Mouse (Mus musculus) myocyte (in vitro differentiated cells): ENCODE results near the gene Serac1. TPM values are rescaled to one million over a fixed set of nuclear protein-coding genes. Genes with fewer than 3 reads are reported as not detected.

Source experiments
- H3K27me3 ChIP-seq: one replicate; pipeline ENCODE4 v1.6.1; 2011; ENCODE audit not compliant: control insufficient read depth, insufficient read depth, insufficient read length
- H3K36me3 ChIP-seq: one replicate; pipeline ENCODE4 v1.6.1; 2011; ENCODE audit not compliant: control insufficient read depth, insufficient read depth
- H3K4me2 ChIP-seq: one replicate; pipeline ENCODE4 v1.6.1; 2011; ENCODE audit warnings: low read depth, control low read depth
- H3K4me3 ChIP-seq: one replicate; pipeline ENCODE4 v1.5.1; 2011; ENCODE audit warnings: mild to moderate bottlenecking, control low read depth, moderate library complexity
- H3K79me2 ChIP-seq: one replicate; pipeline ENCODE4 v1.6.1; 2011; ENCODE audit not compliant: control insufficient read depth, insufficient read depth
- H3ac ChIP-seq: one replicate; pipeline ENCODE4 v1.6.1; 2011; ENCODE audit not compliant: control insufficient read depth, insufficient read length
- CEBPB ChIP-seq: IDR thresholded peaks from 2 replicates; pipeline ENCODE4 v1.6.1; 2011; ENCODE audit warnings: mild to moderate bottlenecking, moderate library complexity; ENCODE audit not compliant: poor library complexity, insufficient read depth, severe bottlenecking
- E2F4 ChIP-seq: IDR thresholded peaks from one replicate; pipeline ENCODE4 v1.6.1; 2011; ENCODE audit warnings: mild to moderate bottlenecking, control low read depth, moderate library complexity; ENCODE audit not compliant: insufficient read depth
- MAX ChIP-seq: IDR thresholded peaks from one replicate; pipeline ENCODE4 v1.6.1; 2011; ENCODE audit warnings: low read depth, mild to moderate bottlenecking, control low read depth
- MYOD1 ChIP-seq, 3 experiments: IDR thresholded peaks; one replicate each; pipeline ENCODE4 v1.6.1; 2011; ENCODE audit warnings: control low read depth in 2 of 3, low read depth in 2 of 3, mild to moderate bottlenecking in 2 of 3, moderate library complexity in 1 of 3; ENCODE audit not compliant: insufficient read length in 2 of 3, control insufficient read depth in 1 of 3
- MYOG ChIP-seq, 3 experiments: IDR thresholded peaks; one replicate each; pipeline ENCODE4 v1.6.1; 2011; ENCODE audit warnings: control low read depth in 2 of 3, low read depth in 2 of 3, mild to moderate bottlenecking in 2 of 3; ENCODE audit not compliant: insufficient read length in 2 of 3, control insufficient read depth in 1 of 3, insufficient read depth in 1 of 3
- POLR2A ChIP-seq: IDR thresholded peaks from one replicate; pipeline ENCODE4 v1.6.1; 2011; ENCODE audit warnings: low read depth, mild to moderate bottlenecking, control low read depth, moderate library complexity; ENCODE audit not compliant: insufficient read length
- POLR2AphosphoS2 ChIP-seq: IDR thresholded peaks from one replicate; pipeline ENCODE4 v1.6.1; 2011; ENCODE audit warnings: low read depth, control low read depth; ENCODE audit not compliant: insufficient read length
- REST ChIP-seq: IDR thresholded peaks from one replicate; pipeline ENCODE4 v1.6.1; 2011; ENCODE audit warnings: mild to moderate bottlenecking, control low read depth, moderate library complexity; ENCODE audit not compliant: insufficient read depth, insufficient read length
- SRF ChIP-seq: IDR thresholded peaks from one replicate; pipeline ENCODE4 v1.6.1; 2011; ENCODE audit warnings: low read depth; ENCODE audit not compliant: control insufficient read depth, insufficient read length
- TCF12 ChIP-seq: IDR thresholded peaks from one replicate; pipeline ENCODE4 v1.6.1; 2011; ENCODE audit warnings: mild to moderate bottlenecking, control low read depth; ENCODE audit not compliant: poor library complexity, insufficient read depth, severe bottlenecking
- TCF3 ChIP-seq: IDR thresholded peaks from one replicate; pipeline ENCODE4 v1.6.1; 2011; ENCODE audit warnings: low read depth, control low read depth; ENCODE audit not compliant: insufficient read length
- USF1 ChIP-seq: IDR thresholded peaks from one replicate; pipeline ENCODE4 v1.6.1; 2011; ENCODE audit warnings: low read depth, mild to moderate bottlenecking, control low read depth, moderate library complexity
- polyA plus RNA-seq: library from polyadenylated mRNA; unstranded; fragments of >200 nt; fragmentation: generic; extraction: Trizol; gene quantifications from one replicate; pipeline ENCODE4 v1.2.1, GENCODE M21; 2012; ENCODE audit warnings: missing spikeins

Gene Serac1
- polyA plus RNA-seq, 1 experiment: 3.5 TPM

GRCm38 (mm10) chr17:6005246-6005637, 74.3 kb downstream of the Serac1 start:
- no peaks in the 10 kb centered on the region for H3K27me3 ChIP-seq
- TF ChIP-seq MYOG (IDR thresholded peaks at IDR 0.05; ENCODE audit: control insufficient read depth in 1 of 3, insufficient read depth in 1 of 3, insufficient read length in 2 of 3, low read depth in 2 of 3): no peak
- TF ChIP-seq TCF12: no peak
- no peak for TF ChIP-seq POLR2A
- no peak for TF ChIP-seq TCF3
- no peak for TF ChIP-seq MAX
- no peak for TF ChIP-seq CEBPB
- TF ChIP-seq USF1: no peak
- no peak for TF ChIP-seq SRF
- TF ChIP-seq E2F4: no peak
- no peak for TF ChIP-seq REST
- TF ChIP-seq POLR2AphosphoS2: no peak
- TF ChIP-seq MYOD1 (IDR thresholded peaks at IDR 0.05; ENCODE audit: control insufficient read depth in 1 of 3, insufficient read length in 2 of 3, low read depth in 2 of 3): no peak
- H3K4me2 ChIP-seq: no peak overlapping the region
- H3ac ChIP-seq: no peak overlapping the region
- H3K79me2 ChIP-seq: peaks cover 11% of the 10 kb centered on the region
- no peak overlapping the region for H3K4me3 ChIP-seq
- peaks cover 45% of the 10 kb centered on the region for H3K36me3 ChIP-seq

DNA sequence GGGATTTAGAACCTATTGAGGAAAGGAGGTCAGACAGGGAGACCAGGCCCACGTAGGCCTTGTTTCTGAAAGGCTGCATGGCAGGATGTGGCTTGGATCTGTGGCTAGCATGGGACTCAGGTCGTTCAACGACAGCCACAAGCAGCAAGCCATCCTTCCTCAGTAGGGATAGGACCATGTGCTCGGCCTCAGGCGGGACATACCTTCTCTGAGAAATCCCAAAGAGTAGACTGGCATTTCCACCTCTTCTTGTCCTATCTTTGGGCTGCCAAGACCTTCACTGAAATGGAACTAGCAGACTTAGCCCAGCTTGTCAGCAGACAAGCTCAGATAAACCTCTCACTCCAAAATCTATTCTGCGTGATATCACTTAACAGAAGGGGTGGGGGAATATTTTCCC, 75.9 kb downstream of the Serac1 start:
- Histone ChIP-seq H3K27me3 (no peaks in the 10 kb centered on the region), H3K4me3 (no peak overlapping the region), H3K79me2 (peaks cover 20% of the 10 kb centered on the region), H3K4me2 (no peak overlapping the region), H3K36me3 (peaks cover 33% of the 10 kb centered on the region), H3ac (no peak overlapping the region)
- no peak for TF ChIP-seq REST
- no peak for TF ChIP-seq SRF
- no peak for TF ChIP-seq TCF3
- TF ChIP-seq MAX: no peak
- TF ChIP-seq POLR2AphosphoS2: no peak
- no peak for TF ChIP-seq POLR2A

GRCm38 (mm10) chr17:6002563-6002962, 77.0 kb downstream of the Serac1 start:
- Histone ChIP-seq H3K4me3 (no peak overlapping the region), H3K36me3 (peaks cover 32% of the 10 kb centered on the region), H3K27me3 (no peaks in the 10 kb centered on the region), H3ac (no peak overlapping the region), H3K4me2 (peak overlapping the region; percentile 64), H3K79me2 (peaks cover 25% of the 10 kb centered on the region)
- TF ChIP-seq POLR2AphosphoS2: peak; percentile 6
- no peak for TF ChIP-seq E2F4

GRCm38 (mm10) chr17:6001836-6002235, 77.7 kb downstream of the Serac1 start:
- Histone ChIP-seq H3K36me3 (peaks cover 28% of the 10 kb centered on the region), H3K4me2 (peak overlapping the region; percentile 64), H3K4me3 (no peak overlapping the region), H3K27me3 (no peaks in the 10 kb centered on the region), H3K79me2 (peaks cover 25% of the 10 kb centered on the region), H3ac (no peak overlapping the region)
- TF ChIP-seq MYOG (IDR thresholded peaks at IDR 0.05; ENCODE audit: control insufficient read depth in 1 of 3, insufficient read depth in 1 of 3, insufficient read length in 2 of 3, low read depth in 2 of 3) (peak in 1 of 3 experiments; percentile 36), CEBPB (no peak), MYOD1 (IDR thresholded peaks at IDR 0.05; ENCODE audit: control insufficient read depth in 1 of 3, insufficient read length in 2 of 3, low read depth in 2 of 3) (peak in 2 of 3 experiments; percentile 21 to 46), TCF3 (peak; percentile 8)

DNA sequence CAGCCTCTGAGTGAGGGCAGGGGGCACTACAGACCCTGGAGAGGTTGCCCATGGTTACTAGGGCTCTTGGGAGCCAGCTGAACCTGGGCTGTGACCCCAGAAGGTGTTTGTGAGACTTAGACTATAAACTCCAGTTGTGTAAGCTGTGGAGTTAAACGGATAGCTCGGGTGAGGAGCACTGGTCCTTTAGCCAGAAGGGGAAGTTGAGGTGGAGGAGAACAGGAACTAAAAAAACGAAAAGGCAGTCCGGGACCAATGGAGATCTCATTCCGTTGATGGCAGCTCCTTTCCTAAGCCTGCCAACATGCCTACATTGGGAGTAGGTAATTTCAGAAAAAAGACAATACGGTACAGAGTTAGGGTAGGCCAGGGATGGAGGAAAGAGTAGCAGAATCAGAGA, 78.2 kb downstream of the Serac1 start:
- H3ac ChIP-seq: no peak overlapping the region
- peaks cover 28% of the 10 kb centered on the region for H3K36me3 ChIP-seq
- peak overlapping the region; percentile 64 for H3K4me2 ChIP-seq
- no peak overlapping the region for H3K4me3 ChIP-seq
- TF ChIP-seq POLR2AphosphoS2 (no peak), USF1 (no peak)
- H3K27me3 ChIP-seq: no peaks in the 10 kb centered on the region
- H3K79me2 ChIP-seq: peaks cover 23% of the 10 kb centered on the region

DNA sequence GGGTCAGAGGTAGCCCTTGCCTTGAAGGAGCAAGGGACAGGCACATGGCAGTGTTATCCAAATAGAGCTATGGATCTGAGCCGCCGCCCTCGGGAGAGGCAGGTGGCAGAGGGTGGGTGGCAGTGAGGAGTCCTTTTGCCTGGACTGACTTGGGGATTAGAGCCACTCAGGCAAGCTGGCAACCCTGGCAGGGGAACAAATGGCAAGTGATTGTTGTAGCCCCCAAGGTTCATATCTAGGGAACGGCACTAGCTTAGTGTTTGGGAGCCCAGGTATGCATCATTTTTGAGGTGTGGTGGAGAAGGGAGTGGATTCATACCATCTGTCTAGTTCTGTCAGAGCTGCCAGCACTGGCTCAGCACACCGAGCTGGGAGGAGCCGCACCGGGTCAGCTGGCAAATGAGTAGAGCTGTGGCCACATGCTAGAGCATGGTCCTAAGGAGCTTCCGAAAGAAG, 78.6 kb downstream of the Serac1 start:
- H3K36me3 ChIP-seq: peaks cover 28% of the 10 kb centered on the region
- TF ChIP-seq MYOG (IDR thresholded peaks at IDR 0.05; ENCODE audit: control insufficient read depth in 1 of 3, insufficient read depth in 1 of 3, insufficient read length in 2 of 3, low read depth in 2 of 3) (peak in 2 of 3 experiments; percentile 2 to 56), E2F4 (no peak), TCF3 (no peak), MYOD1 (IDR thresholded peaks at IDR 0.05; ENCODE audit: control insufficient read depth in 1 of 3, insufficient read length in 2 of 3, low read depth in 2 of 3) (peak; percentile 17 to 79 (median 64)), POLR2A (peak; percentile 10), USF1 (no peak), CEBPB (no peak)
- H3K4me2 ChIP-seq: peak overlapping the region; percentile 64
- no peak overlapping the region for H3ac ChIP-seq
- peaks cover 23% of the 10 kb centered on the region for H3K79me2 ChIP-seq
- H3K27me3 ChIP-seq: no peaks in the 10 kb centered on the region
- H3K4me3 ChIP-seq: no peak overlapping the region
